Mouse (Mus musculus) 416B (cell line): ENCODE data around the gene Hist1h4h.
"Not testable (repeated sequence)": the region's sequence is repeated elsewhere in the genome, so short reads cannot be mapped to it uniquely, and the experiment has no call there.

Experiments
- DNase-seq: peaks from one replicate; pipeline ENCODE4 v3.0.0; 2011; ENCODE audit warnings: low read depth

The Hist1h4h gene

GRCm38 (mm10) chr13:23555839-23556416, 25.1 kb downstream of the Hist1h4h start:
- DNase-seq: peak; percentile 100

GRCm38 (mm10) chr13:23556906-23557305, 26.1 kb downstream of the Hist1h4h start:
- peak; percentile 63 for DNase-seq

- DNase-seq: peak; percentile 69
Observed at GRCm38 (mm10) chr13:23560699-23561098, 29.8 kb downstream of the Hist1h4h start.

GRCm38 (mm10) chr13:23561531-23561882, 30.7 kb downstream of the Hist1h4h start:
- DNase-seq: not testable (repeated sequence)

- peak; percentile 100 for DNase-seq
Observed at GRCm38 (mm10) chr13:23561883-23562659, 31.2 kb downstream of the Hist1h4h start, which contains the start of gene Hist1h3e. Gene Hist1h3e (minus strand): TSS chr13:23562369.

GRCm38 (mm10) chr13:23562699-23563462, 32.0 kb downstream of the Hist1h4h start:
- DNase-seq: peak; percentile 98

GRCm38 (mm10) chr13:23564482-23564881, 33.6 kb downstream of the Hist1h4h start:
- no peak for DNase-seq

- DNase-seq: peak; percentile 91
Observed at GRCm38 (mm10) chr13:23570261-23571021, 39.6 kb downstream of the Hist1h4h start.

- DNase-seq: peak; percentile 100
Observed at GRCm38 (mm10) chr13:23571022-23571503, 40.2 kb downstream of the Hist1h4h start, which contains the start of the genes Hist1h2ae and Hist1h2bg. Gene Hist1h2ae (minus strand): TSS chr13:23571220. Gene Hist1h2bg (plus strand): TSS chr13:23571396.

GRCm38 (mm10) chr13:23571504-23572217, 40.8 kb downstream of the Hist1h4h start:
- peak; percentile 94 for DNase-seq

- peak; percentile 92 for DNase-seq
Observed at GRCm38 (mm10) chr13:23572218-23573033, 41.6 kb downstream of the Hist1h4h start.

GRCm38 (mm10) chr13:23573034-23573897, 42.4 kb downstream of the Hist1h4h start:
- peak; percentile 87 for DNase-seq

- peak; percentile 100 for DNase-seq
Observed at GRCm38 (mm10) chr13:23573898-23574524, 43.2 kb downstream of the Hist1h4h start, which contains the start of the genes Hist1h2bf and Hist1h2ad. Gene Hist1h2bf (minus strand): TSS chr13:23574196. Gene Hist1h2ad (plus strand): TSS chr13:23574381.

- peak; percentile 91 for DNase-seq
Observed at GRCm38 (mm10) chr13:23574546-23575170, 43.8 kb downstream of the Hist1h4h start.

GRCm38 (mm10) chr13:23575271-23575851, 44.5 kb downstream of the Hist1h4h start, which contains the start of gene Hist1h3d:
Gene Hist1h3d (plus strand): TSS chr13:23575763.
- DNase-seq: peak; percentile 99

GRCm38 (mm10) chr13:23575864-23576313, 45.0 kb downstream of the Hist1h4h start:
- DNase-seq: peak; percentile 84

GRCm38 (mm10) chr13:23576351-23576881, 45.6 kb downstream of the Hist1h4h start:
- DNase-seq: peak; percentile 89
